Mouse (Mus musculus): ENCODE data around the gene Gpr61. TPM values are rescaled to one million over a fixed set of nuclear protein-coding genes. Genes with fewer than 3 reads are reported as not detected.
A peak's percentile ranks its signal among the peaks of the same experiment; 100 is the strongest.

The Gpr61 gene
- polyA plus RNA-seq (2012; rRNA removed) = 0.01 TPM in 1 of 2 replicates, not detected in the other

DNA sequence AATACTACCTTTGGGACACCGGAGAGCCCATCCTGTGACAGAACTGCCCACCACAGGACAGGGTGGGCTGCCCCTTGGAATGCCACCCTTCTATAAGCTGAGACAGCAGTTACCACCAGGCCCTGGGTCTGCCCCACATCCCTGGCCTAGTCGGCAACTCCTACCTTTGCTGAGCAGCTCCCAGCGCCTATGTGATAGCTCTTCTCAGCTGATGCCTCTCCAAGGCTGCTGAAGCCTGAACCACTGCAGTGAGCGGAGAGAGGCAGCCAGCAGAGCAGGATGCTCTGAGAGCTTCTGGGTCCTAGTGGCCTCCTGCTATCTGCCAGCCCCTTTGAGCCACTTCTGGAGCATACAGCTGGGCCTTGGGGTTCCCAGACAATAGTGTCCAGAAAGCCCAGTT is at the start of gene Gpr61:
Gpr61 (minus strand) TSS at position 227 of the 400 bp plus-strand sequence.
- no peak for DNase-seq (ENCODE audit: low spot score)

DNA sequence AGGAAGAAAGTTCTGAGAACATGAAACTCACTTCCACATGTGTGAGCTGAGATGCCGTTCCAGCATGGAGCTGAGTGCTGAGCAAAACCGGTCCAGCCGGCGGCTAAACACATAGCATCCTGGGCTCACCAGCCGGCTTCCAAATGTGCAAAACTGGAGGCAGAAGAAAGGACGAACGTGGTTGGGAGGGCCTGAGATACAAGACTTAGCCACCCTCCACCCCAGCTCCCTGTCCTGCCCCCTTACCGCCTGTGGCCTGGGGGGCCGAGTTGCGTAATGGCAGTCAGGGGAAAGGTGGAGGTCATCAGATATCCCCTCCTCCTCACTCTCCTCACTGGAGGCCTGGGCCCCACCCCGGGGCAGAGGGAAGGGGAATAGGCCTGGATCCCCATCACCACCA is 49.8 kb upstream of the Gpr61 start:
- DNase-seq (ENCODE audit: low spot score) = peak; percentile 24

DNA sequence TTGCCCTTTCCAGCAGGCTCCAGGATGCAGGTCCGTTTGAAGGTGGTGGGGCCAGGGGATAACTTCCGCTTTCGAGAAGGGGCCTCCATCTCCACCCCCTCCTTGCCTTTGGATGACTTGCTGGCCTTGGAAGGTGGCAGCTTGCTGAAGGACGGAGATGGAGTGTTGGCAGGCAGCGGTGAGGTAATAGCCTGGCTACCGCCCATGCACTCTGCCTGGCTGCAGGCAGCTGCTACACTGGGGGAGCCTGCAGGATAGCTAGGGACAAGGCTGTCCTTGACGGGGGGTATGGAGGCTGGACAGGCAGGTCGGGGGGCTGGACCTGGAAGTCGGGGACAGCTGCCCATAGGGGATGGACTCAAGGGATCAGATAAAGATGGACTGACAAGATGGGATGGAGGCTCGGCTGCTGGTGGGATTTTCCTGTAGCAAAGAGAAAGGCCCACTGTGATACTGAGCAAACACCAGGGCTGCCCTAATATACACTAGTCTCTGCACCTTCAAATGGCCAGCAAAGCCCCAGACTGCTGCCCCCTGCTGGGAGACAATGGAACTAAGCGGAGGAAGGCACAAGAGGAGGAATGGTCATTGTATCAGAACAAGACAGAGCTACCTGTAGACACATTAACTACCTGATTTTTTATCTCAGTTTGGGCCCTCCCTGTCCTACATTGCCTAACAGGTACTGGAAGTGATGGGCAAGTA is 49.1 kb upstream of the Gpr61 start:
- no peak for DNase-seq (ENCODE audit: low spot score)

DNA sequence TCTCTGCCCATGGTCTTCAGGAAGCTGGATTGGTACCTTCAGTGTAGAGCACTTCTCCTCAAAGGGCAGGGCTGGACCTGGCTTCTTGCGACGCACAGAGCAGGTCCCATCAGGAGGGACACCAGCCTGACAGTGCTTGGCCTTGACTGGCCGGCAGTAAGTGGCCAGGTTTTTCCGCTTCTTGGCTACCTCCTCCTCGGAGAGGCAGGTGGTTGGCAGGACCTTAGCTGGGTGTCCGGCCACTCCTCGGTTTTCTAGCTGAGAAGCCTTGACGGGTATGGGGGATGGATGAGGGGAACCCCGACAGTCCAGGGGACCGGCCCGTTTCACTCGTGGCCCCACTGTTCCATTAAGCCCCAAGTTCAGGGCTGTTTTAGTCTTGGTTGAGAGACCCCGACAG is 48.5 kb upstream of the Gpr61 start:
- DNase-seq (ENCODE audit: low spot score) = no peak

DNA sequence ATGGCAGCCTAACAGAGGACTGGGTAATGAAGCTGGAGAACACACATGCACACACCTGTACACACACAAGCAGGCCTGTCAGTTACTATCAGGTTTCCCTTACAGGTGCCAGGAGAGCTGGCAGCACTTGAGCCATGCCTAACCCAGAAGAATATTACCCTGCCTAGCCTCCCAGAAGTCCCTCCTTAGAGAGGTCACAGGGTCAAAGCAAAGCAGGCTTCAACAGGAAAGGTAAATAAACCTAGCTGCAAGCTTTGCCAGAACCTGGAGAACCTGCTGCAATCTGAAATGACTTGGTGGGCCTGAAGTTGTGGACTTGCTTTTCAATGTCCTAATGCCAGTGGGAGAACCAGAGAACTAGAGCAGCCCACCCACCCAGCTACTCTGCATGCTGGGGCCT is 47.8 kb upstream of the Gpr61 start:
- DNase-seq (ENCODE audit: low spot score) = no peak

DNA sequence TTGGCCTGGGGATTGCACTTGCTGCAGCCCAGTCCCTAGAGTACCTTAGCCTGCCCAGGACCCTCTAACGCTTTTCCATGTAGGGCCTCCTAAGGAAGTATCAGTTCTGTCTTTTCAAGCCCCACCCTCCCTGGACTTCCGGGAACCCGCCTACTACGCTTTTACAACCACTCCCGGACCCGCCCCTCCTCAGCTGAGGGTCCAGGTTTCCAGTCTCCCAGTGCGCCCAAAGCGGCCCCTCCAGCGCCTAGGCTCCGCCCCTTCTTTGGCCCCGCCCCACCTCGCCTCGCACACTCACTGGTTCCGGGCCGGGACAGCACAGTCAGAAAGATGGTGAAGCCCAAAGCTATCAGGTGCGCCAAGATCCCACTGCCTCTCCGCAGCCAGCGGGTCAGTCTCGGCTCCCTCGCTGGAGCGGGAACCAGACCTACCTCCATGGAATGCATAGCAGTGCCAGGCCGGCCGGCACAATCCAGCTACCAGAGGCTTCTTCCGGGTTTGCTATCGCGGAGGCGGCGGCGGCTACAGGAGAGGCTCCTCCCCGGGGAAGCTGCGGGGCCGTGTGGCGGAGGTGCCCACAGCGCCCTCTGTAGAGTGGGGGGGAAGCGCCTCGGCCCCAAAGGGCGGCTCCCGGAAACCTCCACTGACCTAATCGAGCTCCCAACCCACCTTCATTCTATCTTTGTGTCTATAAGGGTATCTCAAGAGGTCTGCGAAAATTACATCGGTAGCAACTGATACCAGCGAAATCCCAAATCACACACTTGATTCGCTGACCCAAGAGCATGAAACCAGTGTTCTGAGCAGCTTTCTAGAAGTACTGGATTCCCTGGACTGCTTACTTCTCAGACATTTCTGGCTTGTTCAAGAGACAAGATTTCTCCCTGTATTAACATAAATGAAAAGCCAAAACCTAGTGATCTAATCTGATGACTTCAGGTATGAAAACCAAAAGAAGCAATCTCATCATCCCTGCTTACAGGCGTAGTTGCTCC is 45.9 kb upstream of the Gpr61 start, which contains the start of gene Cyb561d1:
Cyb561d1 (minus strand) TSS at position 884 of the 995 bp plus-strand sequence.
- DNase-seq (ENCODE audit: low spot score) = peak; percentile 92

DNA sequence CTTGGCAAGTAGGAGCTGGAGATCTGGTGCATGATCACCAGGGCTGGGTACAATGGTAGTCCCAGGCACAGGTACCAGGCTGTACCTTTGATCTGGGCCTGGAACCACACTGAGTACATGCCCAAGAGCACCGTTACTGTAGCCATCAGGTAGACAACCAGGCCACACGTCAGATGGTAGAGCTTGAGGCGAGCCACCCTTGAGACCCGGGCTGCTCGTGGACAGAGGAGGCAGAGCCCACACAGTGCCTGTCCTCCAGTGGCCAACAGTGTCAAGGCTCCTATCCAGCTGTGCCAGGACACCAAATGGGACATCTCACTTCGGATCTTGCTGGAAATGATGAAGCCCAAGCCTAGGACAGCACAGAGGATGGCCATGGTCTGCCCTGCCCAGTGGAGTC is 44.5 kb upstream of the Gpr61 start:
- no peak for DNase-seq (ENCODE audit: low spot score)

DNA sequence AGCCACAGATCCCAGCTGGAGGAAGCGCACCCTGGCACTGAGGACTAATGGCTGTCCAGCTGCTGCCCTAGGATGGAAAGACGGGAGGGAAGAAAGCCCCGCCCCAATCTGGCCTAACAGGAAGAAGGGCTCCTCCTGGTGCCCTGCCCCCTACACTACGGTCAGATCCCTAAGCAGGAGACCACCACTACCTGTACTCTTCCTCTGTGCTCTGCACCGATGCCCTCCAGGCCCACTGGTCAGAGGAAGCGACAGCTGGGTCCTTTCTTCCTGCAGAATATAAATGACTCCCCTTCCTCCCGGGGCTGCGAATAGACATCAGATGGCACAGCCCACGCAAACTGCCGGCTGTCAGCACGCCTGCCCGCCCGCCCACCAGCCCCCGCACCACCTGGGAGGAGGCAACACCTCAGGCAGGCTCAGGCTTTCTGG is 42.4 kb upstream of the Gpr61 start:
- DNase-seq (ENCODE audit: low spot score) = no peak

DNA sequence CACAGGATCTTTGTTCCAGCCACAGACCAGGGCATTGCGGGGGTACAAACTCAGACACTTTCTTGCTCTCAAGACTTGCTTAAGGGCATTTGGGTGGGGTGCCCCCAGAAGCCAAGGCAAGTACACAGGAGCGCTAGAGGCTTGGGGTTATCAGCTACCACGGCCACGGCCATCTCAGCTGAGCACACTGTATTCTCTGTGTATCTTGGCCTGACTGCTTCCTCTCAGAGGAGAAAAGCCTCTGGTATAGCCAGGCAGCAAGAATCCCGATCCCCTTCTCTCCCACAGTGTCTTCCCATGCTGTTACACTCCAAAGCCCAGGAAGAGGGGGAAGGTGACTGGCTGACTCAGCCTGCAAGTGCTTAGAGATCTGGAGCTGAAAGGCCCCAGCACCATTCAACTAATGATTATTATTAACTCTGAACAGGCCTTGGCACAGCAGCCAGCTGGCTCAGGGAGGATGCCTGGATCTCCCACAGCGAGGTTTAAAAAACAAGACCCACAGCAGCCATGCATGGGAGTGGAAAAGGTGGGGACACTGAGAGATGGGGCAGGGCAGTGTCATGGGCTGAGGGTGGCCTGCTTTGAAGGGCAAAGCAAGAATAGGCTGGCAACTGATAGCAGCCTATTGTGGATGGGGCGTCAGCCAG is 41.4 kb upstream of the Gpr61 start:
- no peak for DNase-seq (ENCODE audit: low spot score)

DNA sequence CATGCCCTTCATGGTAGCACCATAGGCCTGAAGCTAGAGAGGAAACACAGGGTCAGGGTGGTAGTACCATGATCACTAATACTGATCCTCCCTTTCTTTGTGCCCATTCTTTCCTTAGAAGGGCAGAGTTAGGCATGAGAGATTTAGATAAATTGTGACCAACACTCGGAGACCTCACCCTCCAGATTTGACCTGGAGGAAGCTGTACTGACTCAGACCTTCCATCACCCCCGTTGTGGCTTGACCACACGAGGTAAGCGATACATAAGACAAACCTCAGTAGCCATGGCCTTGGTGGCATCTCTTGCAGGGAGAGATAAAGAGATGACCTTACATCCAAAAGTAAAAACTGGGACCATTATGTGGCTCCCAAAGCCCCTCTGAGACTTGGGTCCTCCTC is 40.6 kb upstream of the Gpr61 start:
- DNase-seq (ENCODE audit: low spot score) = no peak

DNA sequence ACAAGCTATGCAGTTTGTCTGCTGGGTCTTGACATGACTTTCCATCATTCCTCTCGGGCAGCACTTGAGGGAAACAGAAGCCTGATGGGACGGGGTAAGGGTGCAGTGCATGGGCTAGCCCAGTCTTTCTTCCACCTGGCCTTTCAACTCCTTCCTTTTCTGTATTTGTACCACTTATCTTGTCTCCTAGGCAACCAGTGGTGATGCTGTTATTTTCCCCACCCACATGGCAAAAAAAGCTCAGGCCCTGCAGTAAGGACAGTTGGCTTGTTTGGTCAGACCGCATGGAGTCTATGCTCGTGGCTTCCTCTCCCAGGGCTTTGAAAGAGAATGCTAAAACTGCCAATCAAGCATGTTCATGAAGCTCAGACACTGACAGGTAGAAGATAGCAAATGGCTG is 39.0 kb upstream of the Gpr61 start:
- DNase-seq (ENCODE audit: low spot score) = no peak

DNA sequence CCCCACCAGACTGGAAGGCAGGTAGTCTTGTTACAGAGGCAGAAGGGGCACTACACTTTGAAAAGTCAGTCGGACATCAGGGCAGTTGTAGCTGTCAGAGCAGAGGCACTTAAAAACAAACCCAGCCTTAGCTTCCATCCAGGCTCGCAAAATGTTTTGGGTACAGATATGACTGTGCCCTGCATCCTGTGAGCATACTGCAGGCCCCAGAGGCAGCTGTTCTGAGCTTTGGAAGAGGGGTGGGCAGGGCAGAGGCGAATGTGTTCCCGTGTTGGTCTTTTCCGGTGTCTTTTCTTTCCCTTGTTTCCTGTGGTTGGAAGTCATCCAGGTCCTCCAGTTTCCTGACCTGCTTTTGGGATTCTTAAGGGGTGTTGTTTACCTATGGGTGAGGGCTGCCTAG is 35.2 kb upstream of the Gpr61 start:
- no peak for DNase-seq (ENCODE audit: low spot score)

DNA sequence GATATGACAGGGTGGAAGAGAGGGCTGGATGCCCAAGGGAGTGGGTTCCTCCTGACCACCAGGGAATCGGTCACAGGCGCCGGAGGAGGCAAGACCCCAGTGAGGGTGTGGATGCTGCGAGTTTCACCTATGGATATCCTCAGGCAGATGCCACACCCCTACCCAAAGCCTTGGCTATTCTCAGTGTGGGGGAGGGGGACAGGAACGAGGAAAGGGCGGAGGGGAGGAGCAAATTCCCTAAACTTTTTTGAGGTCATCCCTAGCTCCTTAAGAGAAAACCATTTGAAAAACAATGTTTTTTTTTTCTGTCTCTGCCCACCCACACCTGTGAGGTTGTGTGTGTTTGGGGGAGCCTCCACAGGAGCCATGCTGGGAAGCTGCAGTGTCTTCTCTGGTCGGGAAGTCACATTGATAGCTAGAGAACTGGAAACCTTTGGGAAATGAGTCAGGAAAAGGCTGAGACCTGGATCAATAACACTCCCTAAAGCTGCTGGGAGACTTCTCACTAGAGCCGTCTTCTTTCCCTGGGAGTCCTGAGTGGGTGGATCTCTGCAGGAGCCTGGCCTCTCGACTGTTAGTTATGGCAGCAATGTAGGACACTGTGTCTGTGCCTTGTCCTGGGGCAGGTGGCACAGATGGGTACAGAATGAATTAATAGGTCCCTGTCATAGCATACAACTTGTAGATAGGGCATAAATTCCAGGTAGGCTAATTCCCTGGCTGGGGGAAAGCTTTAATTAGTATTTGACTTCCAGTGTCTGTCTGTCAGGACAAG is 34.2 kb upstream of the Gpr61 start:
- no peak for DNase-seq (ENCODE audit: low spot score)

DNA sequence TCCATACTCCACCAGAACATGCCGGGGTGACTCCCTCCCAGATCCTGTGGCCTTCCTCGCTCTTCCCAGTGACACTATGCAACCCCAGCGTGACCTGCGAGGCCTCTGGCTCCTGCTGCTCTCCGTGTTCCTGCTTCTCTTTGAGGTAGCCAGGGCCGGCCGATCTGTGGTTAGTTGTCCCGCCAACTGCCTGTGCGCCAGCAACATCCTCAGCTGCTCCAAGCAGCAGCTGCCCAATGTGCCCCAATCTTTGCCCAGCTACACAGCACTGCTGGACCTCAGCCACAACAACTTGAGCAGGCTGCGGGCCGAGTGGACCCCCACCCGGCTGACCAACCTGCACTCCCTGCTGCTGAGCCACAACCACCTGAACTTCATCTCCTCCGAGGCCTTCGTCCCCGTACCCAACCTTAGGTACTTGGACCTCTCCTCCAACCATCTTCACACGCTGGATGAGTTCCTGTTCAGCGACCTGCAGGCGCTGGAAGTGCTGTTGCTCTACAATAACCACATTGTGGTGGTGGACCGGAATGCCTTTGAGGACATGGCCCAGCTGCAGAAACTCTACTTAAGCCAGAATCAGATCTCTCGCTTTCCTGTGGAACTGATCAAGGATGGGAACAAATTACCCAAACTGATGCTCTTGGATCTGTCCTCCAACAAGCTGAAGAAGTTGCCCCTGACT is 32.6 kb upstream of the Gpr61 start:
- no peak for DNase-seq (ENCODE audit: low spot score)

DNA sequence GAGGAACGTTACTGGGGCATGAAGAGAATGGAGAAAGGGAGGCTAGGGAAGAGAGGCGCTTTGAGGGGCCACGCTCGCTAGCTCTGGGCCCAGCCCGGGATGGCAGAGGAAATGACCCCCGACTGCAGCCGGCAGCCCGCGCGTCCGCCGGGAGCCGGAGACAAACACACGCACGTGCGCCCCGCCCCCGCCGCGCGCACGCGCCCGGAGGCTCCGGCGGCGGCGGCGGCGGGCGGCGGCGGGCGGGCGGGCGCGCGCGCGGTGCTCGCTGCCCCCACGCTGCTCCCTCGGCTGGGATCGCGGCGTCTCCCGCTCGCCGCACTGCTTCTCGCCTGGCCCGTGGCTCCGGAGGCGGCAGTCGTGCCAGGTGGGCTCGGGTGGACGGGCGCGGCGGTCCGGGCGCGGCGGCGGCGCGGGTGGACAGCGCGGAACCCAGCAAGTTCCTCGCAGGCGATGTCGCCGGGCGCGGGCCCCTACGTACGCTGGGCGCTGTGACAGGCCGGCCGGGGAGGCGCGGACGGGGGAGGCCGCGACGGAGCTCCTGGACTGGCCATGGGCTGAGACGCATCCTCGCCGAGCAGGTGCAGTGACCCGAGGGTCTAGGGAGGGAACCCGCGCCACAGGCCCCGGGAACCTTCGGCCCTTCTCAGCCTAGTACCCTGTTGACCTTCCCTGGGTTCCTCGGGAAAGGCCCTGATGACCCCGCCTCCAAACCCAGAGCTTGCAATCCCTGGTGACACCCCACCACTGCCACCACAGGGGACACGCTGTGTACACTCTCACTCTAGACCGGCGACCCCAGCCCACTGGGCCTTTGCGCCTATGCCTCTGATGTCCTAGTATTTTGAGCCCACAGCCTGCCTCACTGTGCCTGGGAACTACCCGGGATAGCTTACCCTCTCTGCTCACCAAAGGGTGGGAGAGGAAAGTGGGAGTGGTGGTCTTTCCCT is 31.7 kb upstream of the Gpr61 start, which contains the start of gene Amigo1:
Amigo1 (plus strand) TSS at position 238 of the 950 bp plus-strand sequence.
- DNase-seq (ENCODE audit: low spot score) = peak; percentile 67

DNA sequence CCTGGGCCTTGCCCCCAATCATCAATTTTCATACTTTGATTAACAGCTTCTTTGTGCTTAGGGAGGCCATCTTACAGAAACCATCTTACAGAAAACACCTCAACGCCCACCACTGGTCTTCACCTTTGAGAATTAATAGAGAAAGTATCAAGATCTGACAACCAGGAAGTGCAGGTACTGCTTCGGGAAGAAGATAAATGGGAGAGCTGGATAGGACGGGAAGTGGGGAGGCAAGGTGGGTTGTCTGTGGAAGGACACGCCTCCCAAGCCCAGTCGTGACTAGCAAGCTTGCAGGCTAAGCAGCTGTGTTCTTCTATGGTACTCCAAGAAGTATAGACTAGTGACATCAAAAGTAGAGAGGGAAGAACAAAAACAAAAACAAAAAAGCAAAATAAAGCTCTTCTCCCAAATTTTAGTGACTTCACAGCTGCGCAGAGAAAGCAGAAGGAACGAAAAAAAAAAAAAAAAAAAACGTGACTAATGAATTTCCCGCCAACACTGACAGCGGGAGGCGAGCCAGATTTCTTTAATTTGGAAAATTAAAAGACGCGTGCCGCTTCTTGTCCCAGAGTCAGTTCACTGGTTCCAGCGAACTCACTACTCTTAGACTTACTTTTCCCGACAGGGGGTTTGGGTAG is 30.9 kb upstream of the Gpr61 start:
- no peak for DNase-seq (ENCODE audit: low spot score)

DNA sequence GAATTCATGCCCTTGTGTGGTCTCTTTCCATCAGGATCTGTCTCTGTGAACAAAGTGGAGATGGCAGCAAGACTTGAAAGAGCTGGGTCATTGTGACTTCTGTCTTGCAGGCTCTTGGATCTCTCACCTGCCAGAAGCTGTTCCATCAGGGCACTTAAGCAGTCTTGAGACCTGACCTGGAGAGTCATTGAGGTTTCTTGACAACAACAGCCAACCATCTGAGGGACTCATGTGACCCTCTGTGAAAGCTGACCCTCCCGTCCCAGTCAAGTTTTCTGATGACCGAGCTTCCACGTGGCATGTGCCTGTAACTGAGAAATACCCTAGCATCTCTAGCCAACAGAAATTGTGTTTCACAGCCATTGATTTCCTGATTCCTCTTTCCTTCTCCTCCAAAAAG is 30.1 kb upstream of the Gpr61 start:
- no peak for DNase-seq (ENCODE audit: low spot score)

DNA sequence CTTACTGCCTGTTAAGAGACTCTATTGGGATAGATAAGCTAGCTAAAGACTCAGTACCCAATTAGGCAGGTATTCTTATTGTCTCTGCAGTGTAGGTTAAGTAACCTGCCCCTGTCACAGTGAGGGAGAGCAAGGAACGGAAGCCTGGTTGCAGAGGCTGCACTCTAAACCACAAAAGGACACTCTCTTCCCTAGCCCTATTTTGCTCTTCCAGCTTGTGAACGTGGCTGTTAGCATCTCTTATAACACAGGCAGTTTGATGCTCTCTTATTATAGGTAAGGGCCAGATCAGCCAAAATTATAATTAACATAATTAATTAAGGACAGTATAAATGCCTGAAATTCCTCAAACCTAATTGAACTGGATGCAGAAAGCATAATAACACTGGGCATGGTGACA is 25.8 kb upstream of the Gpr61 start:
- no peak for DNase-seq (ENCODE audit: low spot score)
